Mouse (Mus musculus): ENCODE results near the gene Gpr18. TPM values are rescaled to one million over a fixed set of nuclear protein-coding genes. Genes with fewer than 3 reads are reported as not detected.

The Gpr18 gene
- total RNA-seq, 2 experiments from 2014 or later = not detected

DNA sequence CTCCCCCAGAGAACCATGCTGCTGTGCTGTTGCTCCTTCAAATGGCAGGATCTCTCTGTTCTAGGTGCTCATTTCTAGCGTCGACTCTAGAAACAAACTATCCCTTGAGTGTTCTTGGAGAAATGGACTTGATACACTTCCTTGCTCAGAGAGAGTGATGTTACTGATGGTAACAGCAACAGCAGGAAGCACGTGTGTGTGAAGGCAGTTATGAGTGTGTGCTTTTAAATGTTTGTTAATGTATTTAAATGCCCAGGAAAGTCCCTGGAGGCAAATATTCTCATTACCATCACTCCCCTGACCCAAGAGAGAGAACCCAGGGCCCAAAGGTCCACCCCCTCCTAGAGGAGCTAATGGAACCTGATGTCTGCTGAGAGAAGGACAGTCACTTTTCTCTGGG, 49.0 kb downstream of the Gpr18 start:
- intact Hi-C loops (cut with DNase I) = loop anchor here (5.0 kb wide), 1 partner anchor 196 kb away; no protein-coding TSS in a partner anchor
- DNase-seq (ENCODE audit: low spot score in 2 of 2) = no peak

DNA sequence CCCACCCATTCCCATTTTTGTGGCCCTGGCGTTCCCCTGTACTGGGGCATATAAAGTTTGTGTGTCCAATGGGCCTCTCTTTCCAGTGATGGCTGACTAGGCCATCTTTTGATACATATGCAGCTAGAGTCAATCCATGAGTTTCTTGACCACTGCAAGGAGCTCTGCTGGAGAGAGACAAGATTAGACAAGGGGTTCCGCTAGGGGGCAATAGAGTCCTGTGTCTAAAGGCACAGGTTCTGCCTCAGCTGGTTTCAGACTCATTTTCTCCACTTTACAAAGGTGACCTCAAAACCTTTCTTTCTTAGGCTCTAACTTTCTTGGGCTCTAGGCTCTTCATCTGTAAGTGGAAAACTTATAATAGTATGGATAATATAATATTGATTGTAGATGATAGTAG, 50.4 kb downstream of the Gpr18 start:
- DNase-seq (ENCODE audit: low spot score in 2 of 2) = peak; percentile 77 to 79
- intact Hi-C loops (cut with DNase I) = loop anchor here (2.0 to 5.0 kb wide), 2 partner anchors 56 to 197 kb away; no protein-coding TSS in a partner anchor

Other genes with a start within 250 kb of the Gpr18 start
- 100 to 1,000 TPM; 136 to 148 TPM for gene Dock9, start 117.9 kb downstream of the Gpr18 start, total RNA-seq (2021)
- gene Ubac2, start 37.2 kb downstream of the Gpr18 start, total RNA-seq (2021) = 10 to 100 TPM; 33.5 to 34.0 TPM
- under 1 TPM; 0.66 to 0.91 TPM for gene Gpr183, start 49.4 kb upstream of the Gpr18 start, total RNA-seq (2021)
- under 1 TPM in 1 of 2 experiments, not detected in 1; 0.38 TPM for gene Timm8a2, start 118.9 kb upstream of the Gpr18 start, total RNA-seq (2021)
- gene Tm9sf2, start 191.3 kb upstream of the Gpr18 start, total RNA-seq (2021) = 100 to 1,000 TPM; 102 TPM